Mouse (Mus musculus): ENCODE results near the gene Rasl2-9. TPM values are rescaled to one million over a fixed set of nuclear protein-coding genes. Genes with fewer than 3 reads are reported as not detected.

Gene Rasl2-9
- polyA plus RNA-seq, 1 experiment from 2014 or later = 0.24 TPM

DNA sequence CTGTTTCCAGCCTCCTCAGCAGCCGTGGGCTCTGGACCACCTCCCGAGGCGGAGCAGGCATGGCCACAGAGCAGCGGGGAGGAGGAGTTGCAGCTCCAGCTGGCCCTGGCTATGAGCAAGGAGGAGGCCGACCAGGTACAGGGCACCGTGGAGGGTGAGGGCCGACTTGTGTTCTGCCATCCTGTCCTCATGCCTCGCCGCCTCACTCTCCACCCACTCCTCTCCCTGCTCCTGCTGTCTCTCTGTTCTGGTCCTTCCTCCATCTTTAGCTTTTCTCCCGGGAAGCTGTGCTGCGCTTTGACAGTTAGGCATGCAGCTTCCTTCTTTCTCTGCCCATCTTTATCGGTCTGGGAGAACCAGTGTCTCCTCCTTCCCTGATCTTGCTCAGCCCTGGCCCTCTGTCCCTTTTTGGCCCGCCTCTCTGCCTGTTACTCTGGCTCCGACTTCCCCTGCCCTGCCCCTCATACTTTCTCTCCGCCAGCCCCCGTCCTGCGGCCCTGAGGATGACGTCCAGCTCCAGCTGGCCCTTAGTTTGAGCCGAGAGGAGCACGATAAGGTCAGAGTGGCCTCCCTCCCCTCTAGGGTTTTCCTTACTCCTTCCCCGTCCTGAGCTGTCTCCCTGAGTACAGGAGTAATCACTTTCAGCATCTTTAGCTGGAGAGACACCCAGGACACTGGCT lies 32.8 kb downstream of the Rasl2-9 start:
- DNase-seq = no peak
- 81% methylated on average over 21 of the region's 21 CpGs for WGBS (ENCODE audit: insufficient replicate concordance)
- no peak overlapping the region for H3K4me2 ChIP-seq
- no peaks in the 10 kb centered on the region for H3K27me3 ChIP-seq
- H3K4me3 ChIP-seq (replicated peaks) = no peak overlapping the region
- H3K27ac ChIP-seq = no peak overlapping the region
- H3K9ac ChIP-seq = no peak overlapping the region
- H3K36me3 ChIP-seq = peaks cover 99% of the 10 kb centered on the region
- no peak for ATAC-seq (ENCODE audit: low read depth)
- H3K9me3 ChIP-seq (replicated peaks) = no peaks in the 10 kb centered on the region
- H3K4me1 ChIP-seq (replicated peaks) = peaks cover 15% of the 10 kb centered on the region; the same call in 1 of the 2 replicates

- H3K27me3 ChIP-seq = no peaks in the 10 kb centered on the region
- no peak overlapping the region for H3K4me2 ChIP-seq
- 78% methylated on average over 6 of the region's 6 CpGs for WGBS (ENCODE audit: insufficient replicate concordance)
- no peak overlapping the region for H3K9ac ChIP-seq
- no peak for DNase-seq
- peaks cover 99% of the 10 kb centered on the region for H3K36me3 ChIP-seq
- no peak overlapping the region for H3K27ac ChIP-seq
- no peak overlapping the region for H3K4me3 ChIP-seq (replicated peaks)
- ATAC-seq (ENCODE audit: low read depth) = no peak
- peaks cover 20% of the 10 kb centered on the region for H3K4me1 ChIP-seq (replicated peaks)
- no peaks in the 10 kb centered on the region for H3K9me3 ChIP-seq (replicated peaks)
Observed at GRCm38 (mm10) chr7:5092381-5092780, 33.4 kb downstream of the Rasl2-9 start.

GRCm38 (mm10) chr7:5091008-5091728 lies 34.6 kb downstream of the Rasl2-9 start:
- H3K9me3 ChIP-seq (replicated peaks) = no peaks in the 10 kb centered on the region
- H3K4me3 ChIP-seq (replicated peaks) = no peak overlapping the region
- no peak overlapping the region for H3K27ac ChIP-seq
- 87% methylated on average over 15 of the region's 15 CpGs for WGBS (ENCODE audit: insufficient replicate concordance)
- ATAC-seq (ENCODE audit: low read depth) = peak; percentile 8; the same call in 1 of the 2 replicates
- no peaks in the 10 kb centered on the region for H3K27me3 ChIP-seq
- DNase-seq = no peak
- H3K36me3 ChIP-seq = peaks cover 99% of the 10 kb centered on the region
- peaks cover 31% of the 10 kb centered on the region for H3K4me1 ChIP-seq (replicated peaks)
- no peak overlapping the region for H3K9ac ChIP-seq
- no peak overlapping the region for H3K4me2 ChIP-seq

- no peaks in the 10 kb centered on the region for H3K27me3 ChIP-seq
- DNase-seq (no peak), ATAC-seq (ENCODE audit: low read depth) (no peak)
- no peak overlapping the region for H3K4me3 ChIP-seq (replicated peaks)
- H3K4me2 ChIP-seq = no peak overlapping the region
- H3K9ac ChIP-seq = no peak overlapping the region
- peaks cover 42% of the 10 kb centered on the region for H3K4me1 ChIP-seq (replicated peaks)
- H3K27ac ChIP-seq = no peak overlapping the region
- no peaks in the 10 kb centered on the region for H3K9me3 ChIP-seq (replicated peaks)
- peaks cover 99% of the 10 kb centered on the region for H3K36me3 ChIP-seq
- 93% methylated on average over 15 of the region's 15 CpGs for WGBS (ENCODE audit: insufficient replicate concordance)
Observed at GRCm38 (mm10) chr7:5089853-5090252, 35.9 kb downstream of the Rasl2-9 start.

- no peak for ATAC-seq (ENCODE audit: low read depth)
Observed at GRCm38 (mm10) chr7:5087886-5088285, 37.9 kb downstream of the Rasl2-9 start.

DNA sequence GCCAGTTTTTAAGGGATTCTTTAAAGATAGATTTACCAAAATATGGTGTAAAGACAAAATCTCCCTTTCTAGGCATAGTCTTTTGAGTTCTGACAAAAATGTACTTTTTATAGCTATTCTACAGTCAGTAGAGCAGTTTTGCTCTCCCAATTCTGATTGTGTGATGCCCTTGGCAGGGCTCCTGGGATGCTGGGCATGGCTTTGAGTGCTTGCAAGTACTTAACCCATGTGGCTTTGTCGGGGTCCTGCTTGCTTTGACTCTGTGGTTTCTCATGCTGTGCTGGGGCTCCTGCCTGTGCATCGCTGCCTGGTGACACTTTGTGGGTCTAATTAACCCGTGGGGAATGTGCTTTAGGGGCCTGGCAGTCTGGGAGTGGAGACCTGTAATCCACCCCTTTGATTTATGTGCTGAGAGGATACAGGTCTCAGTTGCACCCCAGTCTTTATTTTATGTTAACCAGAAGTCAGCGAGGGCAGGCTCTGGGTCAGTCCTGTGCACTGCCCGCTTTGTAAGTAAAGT lies 38.8 kb downstream of the Rasl2-9 start:
- H3K9ac ChIP-seq = no peak overlapping the region
- H3K36me3 ChIP-seq = peaks cover 96% of the 10 kb centered on the region
- DNase-seq (no peak), ATAC-seq (ENCODE audit: low read depth) (no peak)
- no peak overlapping the region for H3K4me3 ChIP-seq (replicated peaks)
- no peaks in the 10 kb centered on the region for H3K27me3 ChIP-seq
- H3K4me2 ChIP-seq = no peak overlapping the region
- H3K9me3 ChIP-seq (replicated peaks) = no peaks in the 10 kb centered on the region
- peaks cover 66% of the 10 kb centered on the region for H3K4me1 ChIP-seq (replicated peaks)
- H3K27ac ChIP-seq = no peak overlapping the region
- WGBS (ENCODE audit: insufficient replicate concordance) = 89% methylated on average over 5 of the region's 5 CpGs

More at GRCm38 (mm10) chr7:5087886-5088285, 37.9 kb downstream of the Rasl2-9 start:
- DNase-seq = no peak
- Histone ChIP-seq H3K36me3 (peaks cover 99% of the 10 kb centered on the region), H3K9me3 (replicated peaks) (no peaks in the 10 kb centered on the region), H3K4me2 (no peak overlapping the region), H3K27ac (no peak overlapping the region), H3K4me3 (replicated peaks) (no peak overlapping the region), H3K27me3 (no peaks in the 10 kb centered on the region), H3K4me1 (replicated peaks) (peaks cover 62% of the 10 kb centered on the region), H3K9ac (no peak overlapping the region)
- 82% methylated on average over 4 of the region's 4 CpGs for WGBS (ENCODE audit: insufficient replicate concordance)

GRCm38 (mm10) chr7:5085512-5085911 lies 40.2 kb downstream of the Rasl2-9 start:
- Histone ChIP-seq H3K27me3 (no peaks in the 10 kb centered on the region), H3K9me3 (replicated peaks) (no peaks in the 10 kb centered on the region), H3K27ac (no peak overlapping the region), H3K4me1 (replicated peaks) (peaks cover 68% of the 10 kb centered on the region), H3K4me2 (no peak overlapping the region), H3K4me3 (replicated peaks) (no peak overlapping the region), H3K9ac (no peak overlapping the region), H3K36me3 (peaks cover 84% of the 10 kb centered on the region)
- DNase-seq = no peak
- WGBS (ENCODE audit: insufficient replicate concordance) = 29% methylated on average over 1 of the region's 1 CpGs
- ATAC-seq (ENCODE audit: low read depth) = no peak

- peak overlapping the region; percentile 28 for H3K4me2 ChIP-seq
- 0 out of 2 replicates have a peak overlapping the region, but pooled peaks have one; percentile 30 for H3K9ac ChIP-seq
- H3K27ac ChIP-seq = peak overlapping the region; percentile 32
- H3K27me3 ChIP-seq = no peaks in the 10 kb centered on the region
- peaks cover 71% of the 10 kb centered on the region for H3K4me1 ChIP-seq (replicated peaks)
- H3K36me3 ChIP-seq = peaks cover 73% of the 10 kb centered on the region
- peak overlapping the region; percentile 15 for H3K4me3 ChIP-seq (replicated peaks)
- WGBS (ENCODE audit: insufficient replicate concordance) = 83% methylated on average over 18 of the region's 18 CpGs
- DNase-seq = no peak
- H3K9me3 ChIP-seq (replicated peaks) = no peaks in the 10 kb centered on the region
- no peak for ATAC-seq (ENCODE audit: low read depth)
Observed at GRCm38 (mm10) chr7:5083325-5084105, 42.2 kb downstream of the Rasl2-9 start.

DNA sequence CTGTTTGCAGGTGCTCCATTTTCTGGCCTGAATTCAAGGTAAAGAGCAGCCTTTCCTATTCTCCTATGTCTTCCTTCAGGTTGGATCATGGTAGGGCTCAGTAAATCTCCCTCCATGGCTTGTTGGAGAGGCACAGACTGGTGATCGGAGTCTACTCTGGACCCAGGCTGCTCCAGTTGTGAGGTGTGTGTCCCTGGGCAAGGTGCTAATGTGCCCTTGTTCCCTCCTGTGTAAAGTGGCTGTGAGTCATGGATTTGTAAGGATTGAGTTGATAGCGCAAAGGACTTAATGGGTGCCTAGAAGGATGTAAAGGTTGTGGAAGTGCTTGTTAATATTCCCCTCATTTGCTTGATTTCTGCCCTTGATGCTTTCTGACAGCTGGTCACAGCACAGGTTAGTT lies 43.8 kb downstream of the Rasl2-9 start:
- H3K27ac ChIP-seq = peak overlapping the region; percentile 95
- no peaks in the 10 kb centered on the region for H3K9me3 ChIP-seq (replicated peaks)
- peaks cover 69% of the 10 kb centered on the region for H3K4me1 ChIP-seq (replicated peaks)
- ATAC-seq (ENCODE audit: low read depth) (no peak), DNase-seq (no peak)
- H3K4me3 ChIP-seq (replicated peaks) = peak overlapping the region; percentile 90
- no peaks in the 10 kb centered on the region for H3K27me3 ChIP-seq
- H3K9ac ChIP-seq = peak overlapping the region; percentile 98
- peaks cover 73% of the 10 kb centered on the region for H3K36me3 ChIP-seq
- peak overlapping the region; percentile 84 for H3K4me2 ChIP-seq
- 80% methylated on average over 2 of the region's 2 CpGs for WGBS (ENCODE audit: insufficient replicate concordance)

- Histone ChIP-seq H3K9ac (peak overlapping the region; percentile 98), H3K27me3 (no peaks in the 10 kb centered on the region), H3K4me3 (replicated peaks) (peak overlapping the region; percentile 90), H3K4me1 (replicated peaks) (peaks cover 71% of the 10 kb centered on the region), H3K9me3 (replicated peaks) (no peaks in the 10 kb centered on the region), H3K36me3 (peaks cover 73% of the 10 kb centered on the region), H3K4me2 (peak overlapping the region; percentile 84), H3K27ac (peak overlapping the region; percentile 95)
- ATAC-seq (ENCODE audit: low read depth) = peak; percentile 56
- WGBS (ENCODE audit: insufficient replicate concordance) = 16% methylated on average over 6 of the region's 6 CpGs
- peak; percentile 66 for DNase-seq
Observed at GRCm38 (mm10) chr7:5081241-5081640, 44.5 kb downstream of the Rasl2-9 start.

DNA sequence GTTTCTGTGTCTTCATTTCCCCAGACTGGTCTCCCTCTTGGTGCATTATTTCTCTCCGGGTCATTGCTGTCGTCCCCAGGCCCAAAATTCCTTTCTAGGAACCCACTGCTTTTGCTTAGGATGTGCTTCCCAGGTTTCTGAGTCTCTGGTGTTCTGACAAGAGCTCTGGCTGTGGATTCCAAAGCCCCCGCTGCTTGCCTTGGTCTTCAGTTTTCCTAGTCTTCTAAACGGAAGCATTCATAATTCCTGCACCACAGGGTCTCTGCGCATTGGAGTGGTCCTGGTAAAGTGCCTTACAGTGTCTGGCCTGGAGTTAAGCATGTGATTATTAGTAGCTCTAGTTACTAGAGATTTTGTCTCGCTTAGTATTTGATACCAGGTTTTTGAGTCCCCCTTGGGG lies 44.9 kb downstream of the Rasl2-9 start:
- no peaks in the 10 kb centered on the region for H3K9me3 ChIP-seq (replicated peaks)
- peak overlapping the region; percentile 98 for H3K9ac ChIP-seq
- H3K4me2 ChIP-seq = peak overlapping the region; percentile 84
- no peak for DNase-seq
- H3K27ac ChIP-seq = peak overlapping the region; percentile 95
- 6% methylated on average over 6 of the region's 6 CpGs for WGBS (ENCODE audit: insufficient replicate concordance)
- ATAC-seq (ENCODE audit: low read depth) = no peak
- no peaks in the 10 kb centered on the region for H3K27me3 ChIP-seq
- peaks cover 72% of the 10 kb centered on the region for H3K36me3 ChIP-seq
- peak overlapping the region; percentile 90 for H3K4me3 ChIP-seq (replicated peaks)
- peaks cover 71% of the 10 kb centered on the region for H3K4me1 ChIP-seq (replicated peaks)
